Mouse (Mus musculus): ENCODE results near the gene Chaf1b. TPM values are rescaled to one million over a fixed set of nuclear protein-coding genes. Genes with fewer than 3 reads are reported as not detected.
A peak's percentile ranks its signal among the peaks of the same experiment; 100 is the strongest.

Chaf1b gene
- polyA plus RNA-seq, 1 experiment from 2014 or later = 43.8 TPM

DNA sequence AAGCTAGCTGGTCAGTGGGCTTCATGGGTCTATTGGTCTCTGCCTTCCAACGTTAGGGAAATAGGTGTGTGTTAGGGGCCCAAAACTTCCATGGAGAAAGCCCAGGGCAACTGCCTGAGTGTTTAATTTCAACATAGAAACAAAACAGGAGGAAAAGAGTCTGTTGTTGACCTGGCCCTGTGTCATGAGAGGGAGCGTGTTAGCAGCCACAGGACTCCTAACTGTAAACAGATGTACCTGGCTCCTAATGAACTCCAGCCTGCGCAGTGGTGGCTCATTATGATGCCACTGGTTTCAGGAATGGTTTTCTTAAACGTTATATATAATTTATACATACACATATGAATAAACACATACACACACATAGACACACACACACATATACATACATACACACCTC is 56.3 kb downstream of the Chaf1b start:
- Histone ChIP-seq H3K4me3 (replicated peaks; ENCODE audit: low read depth, low read length) (no peak overlapping the region), H3K9ac (ENCODE audit: low read depth, low read length) (no peak overlapping the region), H3K36me3 (ENCODE audit: insufficient read depth, low read length) (no peaks in the 10 kb centered on the region), H3K27ac (no peak overlapping the region), H3K9me3 (replicated peaks; ENCODE audit: low read length) (no peaks in the 10 kb centered on the region), H3K4me2 (ENCODE audit: low read length) (no peak overlapping the region), H3K4me1 (replicated peaks; ENCODE audit: insufficient read depth, low read length) (no peaks in the 10 kb centered on the region), H3K27me3 (ENCODE audit: insufficient read depth, low read length) (peaks cover 8% of the 10 kb centered on the region)
- ATAC-seq (replicated peaks; ENCODE audit: low FRiP score, low read depth) = no peak
- no peak for DNase-seq (ENCODE audit: low spot score)
- 79% methylated on average over 4 of the region's 4 CpGs for WGBS
- TF ChIP-seq CTCF (IDR thresholded peaks at IDR 0.05; ENCODE audit: low read depth) = no peak

DNA sequence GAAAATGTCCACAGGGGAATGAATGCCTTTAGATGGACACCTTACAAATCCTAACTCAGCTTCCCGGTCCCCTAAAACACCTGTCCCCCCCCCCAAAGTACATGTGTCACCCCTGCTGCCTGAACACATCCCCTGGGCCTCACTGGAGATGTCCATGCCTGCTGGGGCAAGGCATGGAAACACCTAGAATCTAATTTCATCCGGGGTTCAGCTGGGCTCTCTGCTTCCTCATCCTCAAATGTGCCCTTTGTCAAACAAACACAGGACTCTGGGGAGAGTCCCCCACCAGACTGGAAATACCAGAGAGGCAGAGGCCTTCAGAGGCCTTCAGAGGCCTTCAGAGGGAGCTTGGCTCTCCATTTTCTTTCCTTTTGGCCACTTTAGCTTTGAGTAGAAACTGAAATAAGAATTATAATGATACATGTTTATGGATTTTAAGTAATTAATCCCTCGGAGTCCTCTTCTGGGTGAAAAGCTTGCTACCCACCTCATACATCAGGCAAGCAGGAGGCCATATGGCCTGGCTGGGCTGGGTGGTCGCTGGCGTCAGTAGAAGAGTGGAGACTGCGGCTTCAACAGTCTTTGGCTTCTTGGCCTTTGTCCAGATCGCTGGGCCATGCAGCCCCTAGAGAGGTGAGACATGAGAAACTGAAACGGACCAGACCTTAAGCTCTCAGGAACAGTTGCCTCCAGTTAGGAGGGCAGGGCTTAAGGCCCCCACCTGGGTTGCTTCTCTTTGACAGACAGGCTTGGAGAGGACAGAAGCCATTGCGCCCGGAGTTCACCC is 58.3 kb downstream of the Chaf1b start:
- WGBS = 63% methylated on average over 10 of the region's 10 CpGs
- H3K27me3 ChIP-seq (ENCODE audit: insufficient read depth, low read length) = no peaks in the 10 kb centered on the region
- no peak overlapping the region for H3K4me2 ChIP-seq (ENCODE audit: low read length)
- no peaks in the 10 kb centered on the region for H3K4me1 ChIP-seq (replicated peaks; ENCODE audit: insufficient read depth, low read length)
- H3K9me3 ChIP-seq (replicated peaks; ENCODE audit: low read length) = no peaks in the 10 kb centered on the region
- no peak overlapping the region for H3K4me3 ChIP-seq (replicated peaks; ENCODE audit: low read depth, low read length)
- no peak overlapping the region for H3K27ac ChIP-seq
- TF ChIP-seq CTCF (IDR thresholded peaks at IDR 0.05; ENCODE audit: low read depth) = no peak
- no peak for ATAC-seq (replicated peaks; ENCODE audit: low FRiP score, low read depth)
- DNase-seq (ENCODE audit: low spot score) = no peak
- H3K36me3 ChIP-seq (ENCODE audit: insufficient read depth, low read length) = no peaks in the 10 kb centered on the region
- no peak overlapping the region for H3K9ac ChIP-seq (ENCODE audit: low read depth, low read length)

DNA sequence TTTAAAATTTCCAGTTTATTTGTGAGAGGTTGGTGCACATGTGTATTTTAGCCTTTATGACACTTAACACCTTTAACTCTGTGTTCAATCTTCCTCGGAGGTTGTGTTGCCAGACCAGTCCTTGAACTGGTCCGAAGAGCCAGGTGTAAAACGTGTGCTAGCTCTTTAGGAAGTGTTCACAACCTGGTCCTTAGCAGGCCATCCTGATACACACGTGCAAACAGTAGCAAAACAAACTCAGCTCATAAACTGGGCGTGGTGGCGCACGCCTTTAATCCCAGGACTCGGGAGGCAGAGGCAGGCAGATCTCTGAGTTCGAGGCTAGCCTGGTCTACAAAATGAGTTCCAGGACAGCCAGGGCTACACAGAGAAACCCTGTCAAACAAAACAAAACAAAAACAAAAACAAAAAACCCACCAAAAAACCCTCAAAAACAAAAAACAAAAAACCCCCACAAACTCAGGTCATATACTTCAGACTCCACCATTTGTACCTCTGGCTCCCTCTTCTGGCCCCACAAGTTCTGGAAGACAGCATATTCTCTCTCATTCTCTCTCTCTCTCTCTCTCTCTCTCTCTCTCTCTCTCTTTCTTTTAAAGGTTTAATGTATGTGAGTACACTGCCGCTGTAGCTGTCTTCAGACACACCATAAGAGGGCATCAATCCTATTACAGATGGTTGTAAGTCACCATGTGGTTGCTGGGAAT is 59.2 kb downstream of the Chaf1b start:
- Histone ChIP-seq H3K36me3 (ENCODE audit: insufficient read depth, low read length) (no peaks in the 10 kb centered on the region), H3K4me3 (replicated peaks; ENCODE audit: low read depth, low read length) (no peak overlapping the region), H3K9ac (ENCODE audit: low read depth, low read length) (no peak overlapping the region), H3K27me3 (ENCODE audit: insufficient read depth, low read length) (no peaks in the 10 kb centered on the region; the same call in 1 of the 2 replicates), H3K4me2 (ENCODE audit: low read length) (no peak overlapping the region), H3K27ac (no peak overlapping the region), H3K9me3 (replicated peaks; ENCODE audit: low read length) (no peaks in the 10 kb centered on the region), H3K4me1 (replicated peaks; ENCODE audit: insufficient read depth, low read length) (no peaks in the 10 kb centered on the region)
- 90% methylated on average over 10 of the region's 10 CpGs for WGBS
- no peak for DNase-seq (ENCODE audit: low spot score)
- TF ChIP-seq CTCF (IDR thresholded peaks at IDR 0.05; ENCODE audit: low read depth) = peak; percentile 27; the same call in 1 of the 2 replicates
- ATAC-seq (replicated peaks; ENCODE audit: low FRiP score, low read depth) = no peak

GRCm38 (mm10) chr16:93944301-93944700 is 60.6 kb downstream of the Chaf1b start:
- Histone ChIP-seq H3K4me3 (replicated peaks; ENCODE audit: low read depth, low read length) (no peak overlapping the region), H3K27ac (no peak overlapping the region), H3K4me1 (replicated peaks; ENCODE audit: insufficient read depth, low read length) (no peaks in the 10 kb centered on the region), H3K4me2 (ENCODE audit: low read length) (no peak overlapping the region), H3K27me3 (ENCODE audit: insufficient read depth, low read length) (no peaks in the 10 kb centered on the region; the same call in 1 of the 2 replicates), H3K36me3 (ENCODE audit: insufficient read depth, low read length) (no peaks in the 10 kb centered on the region), H3K9ac (ENCODE audit: low read depth, low read length) (no peak overlapping the region), H3K9me3 (replicated peaks; ENCODE audit: low read length) (no peaks in the 10 kb centered on the region)
- WGBS = 79% methylated on average over 6 of the region's 6 CpGs
- DNase-seq (ENCODE audit: low spot score) (no peak), ATAC-seq (replicated peaks; ENCODE audit: low FRiP score, low read depth) (no peak)
- TF ChIP-seq CTCF (IDR thresholded peaks at IDR 0.05; ENCODE audit: low read depth) = no peak

DNA sequence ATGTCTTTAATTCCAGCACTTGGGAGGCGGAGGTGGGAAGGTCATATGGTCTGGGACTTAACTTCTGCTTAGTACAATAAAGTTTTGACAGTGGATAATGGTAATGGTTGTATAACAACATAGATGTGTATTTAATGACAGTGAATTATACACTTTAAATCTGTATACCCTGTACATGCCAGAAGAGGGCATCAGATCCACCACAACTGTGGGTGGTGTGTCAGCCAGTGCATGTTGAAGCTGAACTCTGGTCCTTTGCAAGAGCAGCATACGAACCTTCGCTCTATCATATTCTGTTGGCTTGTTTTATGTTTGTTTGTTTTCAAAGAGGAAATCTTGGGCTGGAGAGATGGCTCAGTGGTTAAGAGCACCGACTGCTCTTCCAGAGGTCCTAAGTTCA is 63.7 kb downstream of the Chaf1b start:
- Histone ChIP-seq H3K27me3 (ENCODE audit: insufficient read depth, low read length) (no peaks in the 10 kb centered on the region; the same call in 1 of the 2 replicates), H3K27ac (no peak overlapping the region), H3K36me3 (ENCODE audit: insufficient read depth, low read length) (no peaks in the 10 kb centered on the region), H3K9me3 (replicated peaks; ENCODE audit: low read length) (no peaks in the 10 kb centered on the region), H3K4me2 (ENCODE audit: low read length) (no peak overlapping the region), H3K4me3 (replicated peaks; ENCODE audit: low read depth, low read length) (no peak overlapping the region), H3K4me1 (replicated peaks; ENCODE audit: insufficient read depth, low read length) (no peaks in the 10 kb centered on the region), H3K9ac (ENCODE audit: low read depth, low read length) (no peak overlapping the region)
- DNase-seq (ENCODE audit: low spot score) = no peak
- TF ChIP-seq CTCF (IDR thresholded peaks at IDR 0.05; ENCODE audit: low read depth) = peak; percentile 43
- WGBS = 89% methylated on average over 4 of the region's 4 CpGs
- no peak for ATAC-seq (replicated peaks; ENCODE audit: low FRiP score, low read depth)

Other genes starting within 250 kb of the Chaf1b start
- 8.6 and 9.6 TPM in 2 replicates for gene Cbr3, start 200.7 kb upstream of the Chaf1b start, polyA plus RNA-seq (2015; fragmentation: Nextera tagmentation; extraction: Ambion mirVana)
- gene Dop1b, start 172.0 kb upstream of the Chaf1b start, polyA plus RNA-seq (2015; fragmentation: Nextera tagmentation; extraction: Ambion mirVana) = 22.5 and 23.6 TPM in 2 replicates
- 26.8 and 27.0 TPM in 2 replicates for gene Morc3, start 51.8 kb upstream of the Chaf1b start, polyA plus RNA-seq (2015; fragmentation: Nextera tagmentation; extraction: Ambion mirVana)
- 0.74 and 0.95 TPM in 2 replicates for gene Cldn14, start 124.9 kb downstream of the Chaf1b start, polyA plus RNA-seq (2015; fragmentation: Nextera tagmentation; extraction: Ambion mirVana)
- gene Sim2, start 201.0 kb downstream of the Chaf1b start, polyA plus RNA-seq (2015; fragmentation: Nextera tagmentation; extraction: Ambion mirVana) = 3.0 and 3.1 TPM in 2 replicates